Mouse (Mus musculus): ENCODE measurements at regions not wholly inside any gene's neighbourhood (a gene's known extent, or its start where the extent isn't known, plus 50 kb on each side); places are given as distances from the start of the nearest gene placed in this dataset.

- no peak for DNase-seq (ENCODE audit: low spot score in 2 of 2)
Measured at GRCm38 (mm10) chr9:14207561-14207936, 67.3 kb upstream of the Sesn3 start.

DNA sequence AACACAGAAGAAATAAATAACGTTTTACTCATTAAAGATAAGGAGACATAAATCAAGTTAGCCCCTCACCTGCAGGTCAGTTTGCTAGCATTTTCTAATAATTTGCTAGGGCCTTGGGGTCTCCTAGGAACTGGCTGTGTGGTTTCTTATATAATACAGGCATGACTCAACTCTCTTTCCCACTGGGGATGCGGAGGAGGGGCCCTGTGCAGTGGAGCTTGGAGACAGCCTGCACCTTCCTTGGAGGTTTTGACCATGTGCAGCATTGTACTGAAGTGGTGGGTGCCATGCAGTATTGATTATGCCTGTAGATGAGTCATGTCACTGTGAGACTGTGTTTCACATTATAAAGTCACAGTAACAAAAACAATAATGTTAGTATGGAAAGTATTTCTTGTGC is 61.6 kb upstream of the Sesn3 start:
- peak; percentile 17 to 43 for DNase-seq (ENCODE audit: low spot score in 2 of 2)

DNA sequence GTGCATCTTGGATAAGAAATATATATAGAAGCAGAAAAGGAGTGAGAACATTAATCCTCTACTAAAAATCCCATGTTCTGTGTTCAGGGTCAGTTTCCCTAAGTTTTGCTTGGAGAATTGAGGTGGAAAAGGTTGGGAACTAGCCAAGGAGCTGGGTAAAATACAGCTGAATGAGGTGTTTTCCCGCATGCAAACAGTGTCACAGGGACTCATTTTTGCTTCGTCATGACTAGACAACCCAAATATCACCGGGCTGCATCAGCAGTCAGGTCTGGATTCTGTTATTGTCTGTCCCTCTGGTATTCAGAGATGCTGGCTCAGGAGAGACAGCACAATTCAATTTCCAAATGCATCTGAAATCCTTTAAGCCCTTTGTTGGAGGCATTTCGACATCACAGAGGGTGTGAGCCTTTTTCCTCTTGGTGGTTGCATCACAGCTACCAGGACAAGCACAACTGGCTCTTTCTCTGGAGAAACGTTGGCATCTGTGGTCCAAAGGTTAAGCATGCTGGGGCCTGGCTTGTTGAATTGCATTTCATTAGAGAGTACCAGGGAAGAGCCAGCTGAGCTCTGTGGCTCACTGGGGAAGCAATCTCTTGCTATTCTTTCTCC is 59.6 kb upstream of the Sesn3 start:
- DNase-seq (ENCODE audit: low spot score in 2 of 2) = no peak

GRCm38 (mm10) chr9:14215961-14216360 is 58.9 kb upstream of the Sesn3 start:
- DNase-seq (ENCODE audit: low spot score in 2 of 2) = no peak

GRCm38 (mm10) chr9:14222936-14223335 is 51.9 kb upstream of the Sesn3 start:
- DNase-seq (ENCODE audit: low spot score in 2 of 2) = no peak
